Mouse (Mus musculus): ENCODE measurements around the gene Plpp3. TPM values are rescaled to one million over a fixed set of nuclear protein-coding genes. Genes with fewer than 3 reads are reported as not detected.

The Plpp3 gene
- polyA plus RNA-seq, 1 experiment from 2014 or later = 143 TPM

- no peaks in the 10 kb centered on the region for H3K9me3 ChIP-seq
- H3K4me3 ChIP-seq = no peak overlapping the region
- no peak overlapping the region for H3K27ac ChIP-seq
- no peak overlapping the region for H3K9ac ChIP-seq
- H3K36me3 ChIP-seq = peaks cover 78% of the 10 kb centered on the region
- no peaks in the 10 kb centered on the region for H3K4me1 ChIP-seq
- no peaks in the 10 kb centered on the region for H3K27me3 ChIP-seq
- no peak for ATAC-seq (ENCODE audit: low FRiP score, low read depth)
- WGBS = 92% methylated on average over 8 of the region's 8 CpGs
- no peak overlapping the region for H3K4me2 ChIP-seq (replicated peaks)
These were observed 73.0 kb downstream of the Plpp3 start for GRCm38 (mm10) chr4:105230127-105230526.

GRCm38 (mm10) chr4:105240233-105240632 lies 83.1 kb downstream of the Plpp3 start:
- Histone ChIP-seq H3K4me2 (replicated peaks) (no peak overlapping the region), H3K4me1 (peaks cover 6% of the 10 kb centered on the region), H3K36me3 (no peaks in the 10 kb centered on the region), H3K4me3 (no peak overlapping the region), H3K27me3 (no peaks in the 10 kb centered on the region), H3K9ac (no peak overlapping the region), H3K27ac (no peak overlapping the region), H3K9me3 (no peaks in the 10 kb centered on the region)
- WGBS = 89% methylated on average over 7 of the region's 7 CpGs
- ATAC-seq (ENCODE audit: low FRiP score, low read depth) = no peak

DNA sequence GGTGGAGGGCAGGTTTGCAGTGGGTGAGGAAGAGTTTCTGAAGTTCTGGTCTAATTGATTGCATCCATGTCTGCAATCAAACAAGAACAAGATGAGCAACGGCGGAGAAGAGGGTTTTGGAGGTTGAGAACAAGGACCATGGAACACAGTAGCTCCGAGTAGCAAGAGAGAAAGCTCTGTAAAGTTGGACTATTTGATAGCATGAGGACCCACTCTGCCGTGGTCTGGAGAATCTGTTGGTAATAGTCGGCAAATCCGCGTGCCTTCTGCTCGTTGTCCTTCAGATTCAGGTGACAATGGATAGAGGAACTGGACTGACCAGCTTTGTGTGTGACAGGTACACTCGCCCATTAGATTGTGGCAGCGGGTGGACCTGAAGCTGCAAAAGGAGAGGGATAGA lies 87.8 kb downstream of the Plpp3 start:
- Histone ChIP-seq H3K4me1 (peaks cover 9% of the 10 kb centered on the region), H3K4me3 (no peak overlapping the region), H3K27me3 (no peaks in the 10 kb centered on the region), H3K9ac (no peak overlapping the region; the same call in 1 of the 2 replicates), H3K36me3 (no peaks in the 10 kb centered on the region), H3K4me2 (replicated peaks) (peak overlapping the region; percentile 67), H3K9me3 (no peaks in the 10 kb centered on the region), H3K27ac (no peak overlapping the region)
- WGBS = 63% methylated on average over 10 of the region's 10 CpGs
- no peak for ATAC-seq (ENCODE audit: low FRiP score, low read depth)

DNA sequence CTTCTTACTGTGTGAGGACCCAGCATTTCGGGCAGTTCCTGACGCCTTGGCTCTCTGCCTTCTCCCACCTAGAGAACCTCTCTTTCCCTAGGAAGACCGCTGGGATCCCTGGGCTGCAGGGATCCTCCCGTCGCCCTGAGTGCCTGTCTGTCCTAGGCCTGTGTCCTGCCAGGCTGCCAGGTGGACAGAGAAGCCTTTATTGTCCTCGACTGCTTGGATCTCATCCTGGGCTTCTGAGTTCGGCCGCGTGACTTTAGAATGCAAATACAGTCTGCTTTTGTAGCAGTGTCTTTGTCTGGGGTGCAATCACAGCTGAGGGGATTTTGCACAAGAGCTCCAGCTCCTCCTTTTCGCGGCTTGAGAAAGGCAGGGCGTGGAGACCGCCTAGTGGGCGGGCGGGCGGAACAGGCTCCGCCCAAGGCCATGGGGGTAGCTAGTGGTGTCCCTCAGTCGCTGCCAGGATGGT lies 88.4 kb downstream of the Plpp3 start:
- peak overlapping the region; percentile 28; the same call in 1 of the 2 replicates for H3K27ac ChIP-seq
- no peaks in the 10 kb centered on the region for H3K9me3 ChIP-seq
- WGBS = 5% methylated on average over 18 of the region's 18 CpGs
- H3K9ac ChIP-seq = peak overlapping the region; percentile 55
- no peaks in the 10 kb centered on the region for H3K27me3 ChIP-seq
- peaks cover 9% of the 10 kb centered on the region for H3K4me1 ChIP-seq
- peak overlapping the region; percentile 30 for H3K4me3 ChIP-seq
- H3K4me2 ChIP-seq (replicated peaks) = peak overlapping the region; percentile 67
- no peaks in the 10 kb centered on the region for H3K36me3 ChIP-seq
- ATAC-seq (ENCODE audit: low FRiP score, low read depth) = peak; percentile 64; the same call in 1 of the 2 replicates

- no peak for ATAC-seq (ENCODE audit: low FRiP score, low read depth)
- no peak overlapping the region for H3K27ac ChIP-seq
- H3K4me3 ChIP-seq = no peak overlapping the region
- WGBS = 85% methylated on average over 7 of the region's 7 CpGs
- no peaks in the 10 kb centered on the region for H3K27me3 ChIP-seq
- H3K4me2 ChIP-seq (replicated peaks) = no peak overlapping the region
- no peaks in the 10 kb centered on the region for H3K9me3 ChIP-seq
- H3K4me1 ChIP-seq = peaks cover 9% of the 10 kb centered on the region
- no peaks in the 10 kb centered on the region for H3K36me3 ChIP-seq
- H3K9ac ChIP-seq = no peak overlapping the region
These were observed 89.2 kb downstream of the Plpp3 start for GRCm38 (mm10) chr4:105246331-105246730.

GRCm38 (mm10) chr4:105248161-105248560 lies 91.0 kb downstream of the Plpp3 start:
- ATAC-seq (ENCODE audit: low FRiP score, low read depth) = no peak
- no peaks in the 10 kb centered on the region for H3K36me3 ChIP-seq
- no peak overlapping the region for H3K4me2 ChIP-seq (replicated peaks)
- no peak overlapping the region for H3K9ac ChIP-seq
- no peak overlapping the region for H3K4me3 ChIP-seq
- H3K9me3 ChIP-seq = no peaks in the 10 kb centered on the region
- 64% methylated on average over 1 of the region's 1 CpGs for WGBS
- H3K27ac ChIP-seq = no peak overlapping the region
- H3K4me1 ChIP-seq = peaks cover 20% of the 10 kb centered on the region
- H3K27me3 ChIP-seq = no peaks in the 10 kb centered on the region

DNA sequence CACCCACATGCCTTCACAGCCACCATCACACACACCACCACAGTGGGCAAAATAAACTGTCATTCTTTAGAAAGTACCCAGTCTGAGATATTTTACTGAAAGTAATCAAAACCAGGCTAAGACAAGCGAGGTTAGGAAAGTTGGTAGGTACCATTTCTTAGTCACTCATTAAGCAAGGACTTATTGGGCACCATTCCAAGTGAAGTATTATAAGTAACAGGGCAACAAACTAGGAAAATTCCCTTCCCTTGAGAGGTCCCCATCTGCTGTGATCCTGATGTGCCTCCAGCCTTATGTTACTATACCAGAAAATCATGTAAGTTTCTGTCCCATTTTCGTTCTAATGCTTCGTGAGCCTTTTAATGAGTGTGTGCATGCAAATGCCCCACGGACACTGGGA lies 92.1 kb downstream of the Plpp3 start:
- Histone ChIP-seq H3K4me2 (replicated peaks) (no peak overlapping the region), H3K4me3 (no peak overlapping the region), H3K9ac (no peak overlapping the region), H3K9me3 (no peaks in the 10 kb centered on the region), H3K4me1 (peaks cover 20% of the 10 kb centered on the region), H3K27ac (no peak overlapping the region), H3K36me3 (no peaks in the 10 kb centered on the region), H3K27me3 (no peaks in the 10 kb centered on the region)
- WGBS = 63% methylated on average over 4 of the region's 4 CpGs
- no peak for ATAC-seq (ENCODE audit: low FRiP score, low read depth)

DNA sequence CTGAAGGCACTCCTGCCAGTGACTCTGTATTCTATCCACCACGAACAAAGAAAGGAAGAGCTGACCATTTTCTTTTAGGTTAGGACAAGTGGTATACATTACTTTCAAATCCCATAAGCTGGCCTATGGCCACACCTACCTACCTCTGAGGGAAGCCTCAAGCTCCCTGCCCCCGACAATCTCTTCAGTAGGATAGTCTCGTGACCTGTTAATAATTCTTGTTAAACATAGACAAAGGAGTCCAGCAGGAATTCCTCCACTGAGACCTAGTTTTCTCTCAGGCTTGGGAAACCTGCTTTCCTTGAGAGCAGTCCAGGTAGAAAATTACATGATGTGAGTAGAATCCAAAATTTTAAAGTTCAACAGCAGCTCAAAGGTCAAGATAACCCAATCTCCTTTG lies 93.8 kb downstream of the Plpp3 start:
- Histone ChIP-seq H3K36me3 (no peaks in the 10 kb centered on the region), H3K4me3 (no peak overlapping the region), H3K27ac (no peak overlapping the region), H3K4me2 (replicated peaks) (no peak overlapping the region), H3K9ac (no peak overlapping the region), H3K4me1 (peaks cover 11% of the 10 kb centered on the region), H3K27me3 (no peaks in the 10 kb centered on the region), H3K9me3 (no peaks in the 10 kb centered on the region)
- ATAC-seq (ENCODE audit: low FRiP score, low read depth) = no peak
- WGBS = 70% methylated on average over 3 of the region's 3 CpGs

DNA sequence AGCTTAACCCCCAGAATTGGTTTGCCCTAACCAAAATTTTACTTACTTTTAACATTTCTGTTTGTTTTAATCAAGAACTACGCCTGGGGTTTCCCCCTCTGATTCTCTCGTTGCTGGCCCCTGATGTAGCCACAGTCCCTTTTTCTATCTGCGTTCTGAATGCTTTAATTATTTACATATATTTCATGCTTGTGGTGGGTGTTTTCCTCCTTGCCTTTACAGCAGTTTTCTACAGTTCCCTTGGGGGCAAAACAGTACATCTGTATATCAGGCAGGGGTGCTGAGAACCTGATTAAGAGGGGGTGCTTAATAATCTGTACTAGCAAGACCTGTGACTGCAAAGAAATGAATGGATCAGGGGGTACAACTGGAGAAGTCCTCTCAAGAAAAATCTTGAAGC lies 94.9 kb downstream of the Plpp3 start:
- H3K9ac ChIP-seq = no peak overlapping the region
- no peak overlapping the region for H3K4me3 ChIP-seq
- H3K9me3 ChIP-seq = no peaks in the 10 kb centered on the region
- peaks cover 11% of the 10 kb centered on the region for H3K4me1 ChIP-seq
- WGBS = 67% methylated on average over 3 of the region's 3 CpGs
- H3K27ac ChIP-seq = no peak overlapping the region
- H3K27me3 ChIP-seq = no peaks in the 10 kb centered on the region
- ATAC-seq (ENCODE audit: low FRiP score, low read depth) = no peak
- H3K4me2 ChIP-seq (replicated peaks) = no peak overlapping the region
- no peaks in the 10 kb centered on the region for H3K36me3 ChIP-seq

DNA sequence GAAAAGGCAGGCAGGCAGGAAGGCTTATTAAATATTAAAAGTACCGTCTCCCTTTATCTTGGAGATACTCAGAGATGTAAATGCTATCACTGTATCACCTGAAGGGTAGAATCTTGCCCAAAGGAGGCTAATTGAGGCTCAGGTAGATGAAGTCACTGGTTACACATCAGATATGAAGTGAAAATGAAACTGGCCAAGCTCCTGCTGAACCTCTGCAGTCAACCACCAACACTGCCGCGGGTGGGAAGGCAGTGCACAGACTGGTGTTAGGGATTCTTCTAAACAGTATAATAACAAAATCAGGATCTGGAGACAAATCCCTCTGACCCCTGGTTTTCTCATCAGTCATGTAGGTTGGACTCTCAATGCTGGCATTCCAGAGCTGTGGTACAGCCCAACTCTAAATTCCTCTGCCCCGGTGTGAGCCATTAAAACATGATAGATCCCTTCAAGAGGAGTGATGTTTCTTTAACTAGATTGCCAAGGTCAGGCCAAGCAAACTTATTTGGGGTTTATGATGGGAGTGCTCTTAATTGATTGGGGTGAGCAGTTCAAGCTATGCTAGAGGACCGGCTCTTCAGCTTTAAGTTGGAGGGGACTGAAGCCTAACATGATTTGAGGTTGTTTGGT lies 95.5 kb downstream of the Plpp3 start:
- Histone ChIP-seq H3K9me3 (no peaks in the 10 kb centered on the region), H3K4me3 (no peak overlapping the region), H3K27ac (no peak overlapping the region), H3K36me3 (no peaks in the 10 kb centered on the region), H3K9ac (no peak overlapping the region), H3K4me1 (peaks cover 11% of the 10 kb centered on the region), H3K4me2 (replicated peaks) (no peak overlapping the region), H3K27me3 (no peaks in the 10 kb centered on the region)
- no peak for ATAC-seq (ENCODE audit: low FRiP score, low read depth)
- WGBS = 43% methylated on average over 5 of the region's 5 CpGs

DNA sequence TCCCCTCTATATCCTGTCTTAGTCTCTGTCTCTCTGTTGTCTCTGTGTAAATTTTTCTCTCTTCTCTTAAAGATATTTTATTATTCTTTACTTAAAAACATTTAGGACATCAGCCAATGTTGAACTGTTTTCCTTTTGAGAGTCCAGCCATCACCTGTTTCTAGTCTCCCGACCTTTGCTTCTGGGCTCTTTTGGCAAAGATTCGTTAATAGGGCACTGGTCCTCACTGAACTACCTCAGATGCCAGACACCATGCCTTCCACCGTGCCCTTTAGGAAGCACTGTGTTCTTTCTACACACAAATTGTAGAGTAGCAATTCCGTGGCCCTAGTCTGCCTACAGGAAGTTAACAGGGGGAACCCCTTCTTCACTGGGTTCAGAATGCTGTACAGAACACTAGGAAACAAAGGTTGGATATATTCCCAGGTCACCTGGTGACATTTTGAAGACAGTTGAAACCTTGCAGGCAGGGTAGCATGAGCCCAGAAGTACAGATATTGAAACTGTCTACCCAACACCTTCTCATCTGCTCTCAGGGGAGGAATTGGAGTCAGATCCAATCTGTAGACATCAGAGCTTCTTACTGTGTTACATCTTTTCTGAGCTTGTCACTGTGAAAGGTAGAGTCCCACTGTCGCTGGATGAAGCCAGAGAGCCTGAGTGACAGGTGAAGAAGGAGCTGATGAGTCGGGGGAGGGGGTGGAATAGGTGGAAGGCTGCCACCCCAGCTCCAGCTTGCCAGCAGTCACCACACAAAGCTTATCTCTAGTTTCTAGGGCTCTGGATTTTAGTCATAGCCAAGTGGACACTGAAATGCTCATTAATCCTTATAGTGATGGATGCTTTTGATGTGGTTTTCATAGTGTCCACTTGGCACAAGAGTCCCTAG lies 96.5 kb downstream of the Plpp3 start:
- Histone ChIP-seq H3K27ac (no peak overlapping the region), H3K27me3 (no peaks in the 10 kb centered on the region), H3K9me3 (no peaks in the 10 kb centered on the region), H3K9ac (no peak overlapping the region), H3K4me2 (replicated peaks) (no peak overlapping the region), H3K36me3 (no peaks in the 10 kb centered on the region), H3K4me3 (no peak overlapping the region), H3K4me1 (peaks cover 15% of the 10 kb centered on the region)
- no peak for ATAC-seq (ENCODE audit: low FRiP score, low read depth)
- WGBS = 68% methylated on average over 6 of the region's 6 CpGs

GRCm38 (mm10) chr4:105254365-105254764 lies 97.2 kb downstream of the Plpp3 start:
- Histone ChIP-seq H3K9ac (no peak overlapping the region), H3K9me3 (no peaks in the 10 kb centered on the region)
- 86% methylated on average over 4 of the region's 4 CpGs for WGBS

More at GRCm38 (mm10) chr4:105254365-105254764, 97.2 kb downstream of the Plpp3 start:
- peaks cover 15% of the 10 kb centered on the region for H3K4me1 ChIP-seq
- ATAC-seq (ENCODE audit: low FRiP score, low read depth) = no peak
- no peaks in the 10 kb centered on the region for H3K36me3 ChIP-seq
- no peak overlapping the region for H3K4me3 ChIP-seq
- no peaks in the 10 kb centered on the region for H3K27me3 ChIP-seq
- no peak overlapping the region for H3K4me2 ChIP-seq (replicated peaks)
- H3K27ac ChIP-seq = no peak overlapping the region
